Mouse (Mus musculus) limb, embryonic 14.5 days (tissue): ENCODE data around the gene Atg2a. TPM values are rescaled to one million over a fixed set of nuclear protein-coding genes. Genes with fewer than 3 reads are reported as not detected.

ENCODE experiments used
- ATAC-seq: fragments of 200-750 bp; cut with Nextera tagmentation; 2 replicates; pipeline ENCODE4 v1.8.0; 2017; ENCODE audit warnings: low read depth, moderate number of reproducible peaks, moderate TSS enrichment; ENCODE audit not compliant: low FRiP score
- DNase-seq: peaks from one replicate; pipeline ENCODE4 v3.0.0-alpha.2; 2015; ENCODE audit warnings: low spot score
- H3K27ac ChIP-seq: fragments of 300-500 bp; sonication (generic); replicated peaks from 2 replicates; pipeline ENCODE4 v1.5.1; 2014; ENCODE audit warnings: low read depth, mild to moderate bottlenecking, low read length, moderate library complexity, mixed read lengths
- H3K27me3 ChIP-seq: fragments of 300-500 bp; sonication (generic); 2 replicates; pipeline ENCODE4 v1.6.1; 2014; ENCODE audit warnings: low read length, mixed read lengths; ENCODE audit not compliant: control insufficient read depth, insufficient read depth
- H3K36me3 ChIP-seq: fragments of 300-500 bp; sonication (generic); 2 replicates; pipeline ENCODE4 v1.6.1; 2014; ENCODE audit warnings: mild to moderate bottlenecking, low read length, moderate library complexity, mixed read lengths; ENCODE audit not compliant: control insufficient read depth, insufficient read depth
- H3K4me1 ChIP-seq: fragments of 300-500 bp; sonication (generic); 2 replicates; pipeline ENCODE4 v1.6.1; 2014; ENCODE audit warnings: antibody characterized with exemption, low read length, mixed read lengths; ENCODE audit not compliant: control insufficient read depth, insufficient read depth
- H3K4me2 ChIP-seq: fragments of 300-500 bp; sonication (generic); replicated peaks from 2 replicates; pipeline ENCODE4 v1.6.1; 2014; ENCODE audit warnings: low read depth, mild to moderate bottlenecking, low read length, moderate library complexity; ENCODE audit not compliant: severe bottlenecking
- H3K4me3 ChIP-seq: fragments of 300-500 bp; sonication (generic); replicated peaks from 2 replicates; pipeline ENCODE4 v1.5.1; 2014; ENCODE audit warnings: low read length
- H3K9ac ChIP-seq: fragments of 300-500 bp; sonication (generic); 2 replicates; pipeline ENCODE4 v1.6.1; 2014; ENCODE audit warnings: mild to moderate bottlenecking, low read depth, low read length, moderate library complexity; ENCODE audit not compliant: severe bottlenecking
- H3K9me3 ChIP-seq: fragments of 300-500 bp; sonication (generic); 2 replicates; pipeline ENCODE4 v1.6.1; 2016; ENCODE audit warnings: low read length; ENCODE audit not compliant: control insufficient read depth
- POLR2A ChIP-seq: fragments of 200-500 bp; IDR thresholded peaks from 2 replicates; pipeline ENCODE4 v1.8.0; 2012; ENCODE audit warnings: inconsistent platforms, mild to moderate bottlenecking, moderate library complexity, borderline replicate concordance; ENCODE audit not compliant: insufficient read depth, insufficient read length; ENCODE audit errors: extremely low read depth
- WGBS: fragments of 180-500 bp; shearing (Covaris S2); extraction: QIAGEN DNeasy Blood & Tissue Kit; methylation state at CpG from one replicate; pipeline ENCODE4 v1.1.7; 2014; 5-methylcytosine and 5-hydroxymethylcytosine counted together
- polyA plus RNA-seq, 2 experiments: library from polyadenylated mRNA; depleted of rRNA in 1 of 2; stranded (reverse) in 1 of 2; unstranded in 1 of 2; fragments of >200 nt; fragmentation: Nextera tagmentation in 1 of 2; extraction: Ambion mirVana in 1 of 2; gene quantifications; 2 replicates each; pipeline versions ENCODE4 v1.2.1 to v1.2.3; 2012 to 2014

The Atg2a gene
- polyA plus RNA-seq, 2 experiments = 10.6 to 18.3 TPM

- no peak for ATAC-seq
- peak overlapping the region; percentile 83 for H3K4me3 ChIP-seq
- WGBS = 76% methylated on average over 11 of the region's 11 CpGs
- no peaks in the 10 kb centered on the region for H3K9me3 ChIP-seq
- no peak for TF ChIP-seq POLR2A
- H3K27me3 ChIP-seq = no peaks in the 10 kb centered on the region
- H3K4me1 ChIP-seq = peaks cover 9% of the 10 kb centered on the region
- DNase-seq = no peak
- H3K9ac ChIP-seq = peak overlapping the region; percentile 72; the same call in 1 of the 2 replicates
- H3K36me3 ChIP-seq = peaks cover 40% of the 10 kb centered on the region
- H3K4me2 ChIP-seq = peak overlapping the region; percentile 91
- no peak overlapping the region for H3K27ac ChIP-seq
Observed at GRCm38 (mm10) chr19:6234337-6235083, 7.0 kb upstream of the Atg2a start.

GRCm38 (mm10) chr19:6235084-6236052 is 6.1 kb upstream of the Atg2a start, which contains the start of gene Ppp2r5b:
TSS of gene Ppp2r5b (minus strand) at chr19:6235872.
- H3K9me3 ChIP-seq = no peaks in the 10 kb centered on the region
- no peaks in the 10 kb centered on the region for H3K27me3 ChIP-seq
- DNase-seq (peak; percentile 94), ATAC-seq (peak; percentile 94)
- H3K4me3 ChIP-seq = peak within 1 kb of the TSS; percentile 83
- H3K36me3 ChIP-seq = peaks cover 31% of the 10 kb centered on the region
- peak within 1 kb of the TSS; percentile 91 for H3K4me2 ChIP-seq
- H3K27ac ChIP-seq = peak within 1 kb of the TSS; percentile 93
- H3K4me1 ChIP-seq = peaks cover 9% of the 10 kb centered on the region
- peak within 1 kb of the TSS; percentile 72 for H3K9ac ChIP-seq
- 3% methylated on average over 46 of the region's 48 CpGs for WGBS
- TF ChIP-seq POLR2A = no peak

GRCm38 (mm10) chr19:6236053-6236441 is 5.4 kb upstream of the Atg2a start:
- DNase-seq (peak; percentile 91), ATAC-seq (peak; percentile 90)
- no peaks in the 10 kb centered on the region for H3K9me3 ChIP-seq
- peaks cover 9% of the 10 kb centered on the region for H3K4me1 ChIP-seq
- WGBS = 0% methylated on average over 9 of the region's 9 CpGs
- peak overlapping the region; percentile 93 for H3K27ac ChIP-seq
- H3K27me3 ChIP-seq = no peaks in the 10 kb centered on the region
- no peak for TF ChIP-seq POLR2A
- H3K4me2 ChIP-seq = peak overlapping the region; percentile 91
- H3K9ac ChIP-seq = peak overlapping the region; percentile 72
- H3K36me3 ChIP-seq = peaks cover 25% of the 10 kb centered on the region
- H3K4me3 ChIP-seq = peak overlapping the region; percentile 83

GRCm38 (mm10) chr19:6236842-6237241 is 4.6 kb upstream of the Atg2a start:
- no peak overlapping the region for H3K4me3 ChIP-seq
- H3K27ac ChIP-seq = no peak overlapping the region
- peaks cover 9% of the 10 kb centered on the region for H3K4me1 ChIP-seq
- no peak for DNase-seq
- H3K9me3 ChIP-seq = no peaks in the 10 kb centered on the region
- WGBS = 68% methylated on average over 7 of the region's 7 CpGs
- no peak for ATAC-seq
- no peaks in the 10 kb centered on the region for H3K27me3 ChIP-seq
- no peak overlapping the region for H3K9ac ChIP-seq
- H3K4me2 ChIP-seq = no peak overlapping the region; the same call in 1 of the 2 replicates
- peaks cover 18% of the 10 kb centered on the region for H3K36me3 ChIP-seq
- TF ChIP-seq POLR2A = no peak

- Histone ChIP-seq H3K4me2 (no peak overlapping the region), H3K9ac (no peak overlapping the region), H3K27ac (no peak overlapping the region), H3K27me3 (no peaks in the 10 kb centered on the region), H3K36me3 (no peaks in the 10 kb centered on the region; the same call in 1 of the 2 replicates), H3K4me3 (no peak overlapping the region), H3K4me1 (peaks cover 16% of the 10 kb centered on the region), H3K9me3 (no peaks in the 10 kb centered on the region)
- no peak for DNase-seq
- TF ChIP-seq POLR2A = no peak
- no peak for ATAC-seq
Observed at GRCm38 (mm10) chr19:6238740-6239139, 2.7 kb upstream of the Atg2a start.
